Mouse (Mus musculus): ENCODE measurements around the gene Noct.

DNA sequence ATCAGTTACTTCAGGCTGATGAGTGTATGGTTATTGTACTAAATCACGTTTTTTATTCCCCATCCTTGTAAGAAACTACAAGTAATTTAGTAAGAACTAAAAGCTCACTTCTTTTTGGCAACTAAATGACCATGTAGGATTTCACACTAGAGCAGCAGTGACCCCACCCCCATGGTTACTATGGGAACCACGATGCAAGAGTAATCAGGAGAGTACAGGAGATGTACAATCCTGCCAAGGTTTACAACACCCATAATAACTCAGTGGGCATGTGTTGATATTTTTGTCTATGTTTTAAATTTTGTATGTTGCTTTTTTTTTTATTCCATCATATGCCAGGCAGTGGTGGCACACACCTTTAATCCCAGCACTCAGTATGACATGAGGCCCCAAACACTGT, 71.0 kb downstream of the Noct start:
- TF ChIP-seq CTCF (IDR thresholded peaks at IDR 0.05; ENCODE audit: low read depth) (no peak), EP300 (IDR thresholded peaks at IDR 0.05; ENCODE audit: low read depth) (no peak)
